Mouse (Mus musculus) ES-Bruce4 (cell line): ENCODE data around the gene Commd3. TPM values are rescaled to one million over a fixed set of nuclear protein-coding genes. Genes with fewer than 3 reads are reported as not detected.

Experiments
- H3K27ac ChIP-seq: 2 replicates; pipeline ENCODE4 v1.5.1; 2012; ENCODE audit warnings: low read length, inconsistent platforms; ENCODE audit not compliant: insufficient read depth
- H3K27me3 ChIP-seq: 2 replicates; pipeline ENCODE4 v1.6.1; 2012; ENCODE audit warnings: mild to moderate bottlenecking, low read length, inconsistent platforms; ENCODE audit not compliant: control insufficient read depth, poor library complexity, insufficient read depth, severe bottlenecking
- H3K36me3 ChIP-seq: 2 replicates; pipeline ENCODE4 v1.6.1; 2012; ENCODE audit warnings: inconsistent platforms, mild to moderate bottlenecking, low read length, moderate library complexity; ENCODE audit not compliant: control insufficient read depth, poor library complexity, insufficient read depth, severe bottlenecking
- H3K4me1 ChIP-seq: one replicate; pipeline ENCODE4 v1.8.1; 2011; ENCODE audit warnings: low read length; ENCODE audit not compliant: control insufficient read depth, insufficient read depth
- H3K4me3 ChIP-seq: 2 replicates; pipeline ENCODE4 v1.5.1; 2011; ENCODE audit warnings: low read depth, mild to moderate bottlenecking, low read length
- H3K9ac ChIP-seq: 2 replicates; pipeline ENCODE4 v1.6.1; 2012; ENCODE audit warnings: low read depth, mild to moderate bottlenecking, inconsistent platforms; ENCODE audit not compliant: poor library complexity, severe bottlenecking
- H3K9me3 ChIP-seq: replicated peaks from 2 replicates; pipeline ENCODE4 v1.6.1; 2012; ENCODE audit warnings: mild to moderate bottlenecking, low read length, inconsistent platforms; ENCODE audit not compliant: control insufficient read depth, poor library complexity, insufficient read depth, severe bottlenecking
- CTCF ChIP-seq: IDR thresholded peaks from one replicate; pipeline ENCODE4 v1.8.1; 2011; ENCODE audit warnings: low read depth, low read length
- EP300 ChIP-seq: IDR thresholded peaks from 2 replicates; pipeline ENCODE4 v1.6.1; 2011; ENCODE audit warnings: low read depth, low read length; ENCODE audit not compliant: insufficient read depth
- POLR2A ChIP-seq: IDR thresholded peaks from one replicate; pipeline ENCODE4 v1.8.1; 2011; ENCODE audit warnings: low read length; ENCODE audit not compliant: insufficient read depth
- polyA plus RNA-seq: library from polyadenylated mRNA; stranded (reverse); fragments of >200 nt; gene quantifications from 2 replicates; pipeline ENCODE4 v1.2.4, GENCODE M21; 2011; ENCODE audit warnings: low read depth; ENCODE audit not compliant: missing spikeins, insufficient read depth, insufficient read length

Gene Commd3
- 56.7 and 61.8 TPM in 2 replicates for polyA plus RNA-seq

DNA sequence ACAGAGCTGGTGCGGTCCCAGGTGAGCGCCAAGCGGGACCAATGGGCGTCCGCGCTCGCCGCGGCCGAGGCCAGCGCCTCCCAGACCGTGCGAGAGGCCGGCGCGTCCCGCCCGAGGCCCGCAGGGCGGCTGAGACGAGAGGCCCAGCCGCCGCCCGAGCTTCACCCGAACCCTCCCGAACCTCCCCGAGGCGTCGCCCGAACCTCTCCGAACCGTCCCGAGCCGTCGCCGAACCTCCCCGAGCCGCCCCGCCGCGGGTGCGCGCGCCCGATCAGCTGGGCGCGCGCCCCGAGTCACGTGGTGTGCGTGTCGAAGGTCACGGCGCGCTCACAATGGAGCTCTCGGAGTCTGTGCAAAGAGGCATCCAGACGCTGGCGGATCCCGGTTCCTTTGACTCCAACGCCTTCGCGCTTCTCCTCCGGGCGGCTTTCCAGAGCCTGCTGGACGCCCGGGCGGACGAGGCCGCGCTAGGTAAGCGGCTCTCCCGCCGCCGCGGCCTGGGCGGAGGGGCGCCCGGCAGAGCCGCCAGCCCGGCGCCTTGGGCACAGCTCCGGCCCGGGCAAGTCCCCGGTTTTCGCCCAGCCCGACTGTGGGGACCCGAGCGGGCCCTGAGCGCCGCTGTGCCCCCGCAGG lies at the start of gene Commd3:
TSS of gene Commd3 (plus strand) at position 252 of the 633 bp plus-strand sequence.
- TF ChIP-seq CTCF (no peak), EP300 (0 out of 2 replicates have a peak, but pooled peaks have one; percentile 10)
- Histone ChIP-seq H3K27me3 (peaks cover 16% of the 10 kb centered on the region), H3K9ac (peak within 1 kb of the TSS; percentile 82), H3K36me3 (no peaks in the 10 kb centered on the region), H3K4me1 (no peaks in the 10 kb centered on the region), H3K27ac (no peak within 1 kb of the TSS), H3K4me3 (peak within 1 kb of the TSS; percentile 83), H3K9me3 (no peaks in the 10 kb centered on the region)

DNA sequence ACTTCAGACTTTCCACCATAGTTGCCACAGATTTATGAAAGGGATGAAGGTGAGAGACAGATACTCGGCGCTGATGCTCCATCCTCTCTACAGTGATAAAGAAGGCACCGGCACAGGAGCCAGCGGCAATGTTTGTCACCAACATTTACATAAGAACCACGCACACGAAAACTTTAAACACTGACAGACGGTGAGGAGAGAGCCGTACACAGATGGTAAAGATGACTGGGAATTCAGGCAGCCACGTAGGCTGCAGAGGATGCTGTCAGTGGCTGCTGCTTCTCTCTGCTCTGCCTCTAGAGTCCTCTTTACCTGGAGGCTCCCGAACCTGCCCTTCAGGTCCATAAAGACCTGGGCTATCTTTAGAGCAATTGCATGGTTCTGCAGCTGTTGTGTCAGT lies 49.0 kb upstream of the Commd3 start:
- Histone ChIP-seq H3K27me3 (no peaks in the 10 kb centered on the region), H3K4me3 (no peak overlapping the region), H3K36me3 (no peaks in the 10 kb centered on the region), H3K9me3 (no peaks in the 10 kb centered on the region), H3K4me1 (peaks cover 3% of the 10 kb centered on the region), H3K27ac (no peak overlapping the region), H3K9ac (no peak overlapping the region)
- TF ChIP-seq EP300, result no peak
- TF ChIP-seq CTCF, result no peak
- no peak for TF ChIP-seq POLR2A

DNA sequence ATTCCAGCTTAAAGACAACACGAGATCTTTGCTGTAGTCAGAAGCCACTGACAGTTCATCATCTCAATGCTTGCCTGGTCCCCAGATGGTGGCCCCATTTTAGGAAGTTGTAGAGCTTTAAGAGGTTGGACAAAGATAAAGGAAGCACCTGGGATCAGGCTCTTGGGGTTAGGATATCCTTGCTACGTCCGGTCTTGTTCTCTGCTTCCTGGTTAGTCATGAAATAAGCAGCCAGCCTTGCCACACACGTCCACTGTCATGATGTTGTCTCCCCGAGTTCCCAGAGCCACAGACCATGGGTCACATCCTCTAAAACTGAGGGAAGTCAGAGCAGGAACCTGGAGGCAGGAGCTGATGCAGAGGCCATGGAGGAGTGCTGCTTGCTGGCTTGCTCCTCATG lies 41.6 kb upstream of the Commd3 start:
- no peak overlapping the region for H3K27ac ChIP-seq
- TF ChIP-seq POLR2A (no peak), EP300 (no peak), CTCF (no peak)
- no peak overlapping the region for H3K4me3 ChIP-seq
- no peaks in the 10 kb centered on the region; the same call in 1 of the 2 replicates for H3K27me3 ChIP-seq
- H3K9ac ChIP-seq, result no peak overlapping the region
- no peaks in the 10 kb centered on the region for H3K36me3 ChIP-seq
- no peaks in the 10 kb centered on the region for H3K9me3 ChIP-seq
- H3K4me1 ChIP-seq, result no peaks in the 10 kb centered on the region

DNA sequence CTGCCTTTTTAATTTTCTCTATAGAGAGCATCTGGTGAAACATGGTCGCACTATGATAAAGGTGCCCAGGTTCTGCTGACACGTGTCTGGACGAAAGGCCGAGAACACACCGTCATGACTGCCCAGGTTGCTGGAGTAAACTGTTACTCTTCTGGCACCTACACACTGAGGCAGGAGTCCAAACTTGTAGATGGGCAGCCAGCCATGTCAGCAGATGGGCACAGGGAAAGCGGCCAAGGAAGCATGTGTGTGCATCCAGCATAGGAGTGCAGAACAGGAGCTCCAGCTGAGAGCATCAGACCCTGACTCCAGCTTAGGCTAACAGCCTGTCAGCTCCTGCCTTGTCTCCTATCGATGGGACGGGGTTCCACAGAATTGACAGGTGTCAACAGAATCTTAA lies 37.1 kb upstream of the Commd3 start:
- Histone ChIP-seq H3K9me3 (peaks cover 8% of the 10 kb centered on the region; the same call in 1 of the 2 replicates), H3K4me1 (no peaks in the 10 kb centered on the region), H3K27me3 (no peaks in the 10 kb centered on the region), H3K27ac (no peak overlapping the region), H3K36me3 (no peaks in the 10 kb centered on the region), H3K9ac (no peak overlapping the region), H3K4me3 (no peak overlapping the region)
- TF ChIP-seq CTCF (no peak), POLR2A (no peak), EP300 (no peak)

DNA sequence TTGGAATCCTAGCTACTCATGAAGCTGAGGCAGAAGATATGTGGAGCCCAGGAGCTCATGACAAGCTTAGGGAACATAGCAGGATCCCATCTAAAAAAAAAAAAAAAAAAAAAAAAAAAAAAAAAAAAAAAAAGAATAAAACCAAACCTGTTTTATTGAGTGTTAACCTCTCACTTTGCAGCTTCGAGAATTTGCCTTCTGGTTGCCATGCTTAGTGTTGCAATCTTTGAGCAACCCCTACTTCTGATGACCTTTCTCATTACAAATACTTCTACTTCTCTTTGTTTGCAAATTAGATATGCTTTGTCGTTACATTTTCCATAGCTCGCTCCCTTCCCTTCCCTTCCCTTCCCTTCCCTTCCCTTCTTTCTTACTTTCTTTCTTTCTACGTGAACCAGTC lies 23.6 kb upstream of the Commd3 start:
- Histone ChIP-seq H3K36me3 (no peaks in the 10 kb centered on the region), H3K9me3 (no peaks in the 10 kb centered on the region), H3K27me3 (no peaks in the 10 kb centered on the region), H3K27ac (no peak overlapping the region), H3K4me1 (no peaks in the 10 kb centered on the region), H3K9ac (no peak overlapping the region), H3K4me3 (no peak overlapping the region)
- TF ChIP-seq CTCF (no peak), EP300 (no peak), POLR2A (no peak)

DNA sequence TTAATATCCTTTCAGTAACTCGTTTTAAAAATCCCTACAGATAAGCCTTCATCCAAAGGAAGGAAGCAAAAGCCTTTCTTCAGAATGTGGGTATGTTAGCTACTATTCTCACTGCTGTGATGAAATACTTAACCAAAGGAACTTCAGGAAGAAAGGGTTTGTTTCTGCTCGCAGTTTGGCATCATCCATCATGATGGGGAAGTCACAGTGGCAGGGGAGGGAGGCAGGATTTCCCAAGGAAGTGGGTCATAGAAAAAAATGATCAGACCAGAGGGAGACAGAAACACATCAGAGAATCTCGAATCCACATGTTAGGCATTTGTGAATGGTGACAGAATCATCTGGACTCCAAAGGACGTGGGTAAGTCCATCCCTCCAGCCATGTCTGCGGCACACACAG lies 17.4 kb upstream of the Commd3 start:
- no peaks in the 10 kb centered on the region for H3K36me3 ChIP-seq
- no peak overlapping the region for H3K4me3 ChIP-seq
- H3K27me3 ChIP-seq, result no peaks in the 10 kb centered on the region
- no peak overlapping the region for H3K27ac ChIP-seq
- H3K9me3 ChIP-seq, result no peaks in the 10 kb centered on the region
- H3K9ac ChIP-seq, result no peak overlapping the region
- H3K4me1 ChIP-seq, result no peaks in the 10 kb centered on the region
- no peak for TF ChIP-seq CTCF
- no peak for TF ChIP-seq POLR2A
- no peak for TF ChIP-seq EP300
